Mouse (Mus musculus) fibroblast of lung, adult 2 months (primary cell): ENCODE data around the gene Snapc2.

Experiments
- DNase-seq: peaks from one replicate; pipeline ENCODE4 v3.0.0-alpha.2; 2011; ENCODE audit warnings: low read depth

Gene Snapc2

GRCm38 (mm10) chr8:4269609-4270008 lies 16.7 kb downstream of the Snapc2 start:
- DNase-seq: no peak

- DNase-seq: peak; percentile 90
These were observed 22.6 kb downstream of the Snapc2 start, which contains the start of gene Timm44 for GRCm38 (mm10) chr8:4275275-4276110. Gene Timm44 (minus strand): TSS chr8:4275913.

GRCm38 (mm10) chr8:4276111-4276465 lies 23.2 kb downstream of the Snapc2 start:
- no peak for DNase-seq

GRCm38 (mm10) chr8:4292738-4293137 lies 39.9 kb downstream of the Snapc2 start:
- no peak for DNase-seq

GRCm38 (mm10) chr8:4297822-4298221 lies 44.9 kb downstream of the Snapc2 start:
- DNase-seq: no peak

- DNase-seq: no peak
These were observed 51.3 kb downstream of the Snapc2 start for GRCm38 (mm10) chr8:4304124-4304547.
